Mouse (Mus musculus) urinary bladder, postnatal 25 days (tissue): ENCODE data around the gene D6Ertd527e.

Experiments used
- DNase-seq: peaks from one replicate; pipeline ENCODE4 v3.0.0; 2022; ENCODE audit warnings: low spot score

The D6Ertd527e gene

DNA sequence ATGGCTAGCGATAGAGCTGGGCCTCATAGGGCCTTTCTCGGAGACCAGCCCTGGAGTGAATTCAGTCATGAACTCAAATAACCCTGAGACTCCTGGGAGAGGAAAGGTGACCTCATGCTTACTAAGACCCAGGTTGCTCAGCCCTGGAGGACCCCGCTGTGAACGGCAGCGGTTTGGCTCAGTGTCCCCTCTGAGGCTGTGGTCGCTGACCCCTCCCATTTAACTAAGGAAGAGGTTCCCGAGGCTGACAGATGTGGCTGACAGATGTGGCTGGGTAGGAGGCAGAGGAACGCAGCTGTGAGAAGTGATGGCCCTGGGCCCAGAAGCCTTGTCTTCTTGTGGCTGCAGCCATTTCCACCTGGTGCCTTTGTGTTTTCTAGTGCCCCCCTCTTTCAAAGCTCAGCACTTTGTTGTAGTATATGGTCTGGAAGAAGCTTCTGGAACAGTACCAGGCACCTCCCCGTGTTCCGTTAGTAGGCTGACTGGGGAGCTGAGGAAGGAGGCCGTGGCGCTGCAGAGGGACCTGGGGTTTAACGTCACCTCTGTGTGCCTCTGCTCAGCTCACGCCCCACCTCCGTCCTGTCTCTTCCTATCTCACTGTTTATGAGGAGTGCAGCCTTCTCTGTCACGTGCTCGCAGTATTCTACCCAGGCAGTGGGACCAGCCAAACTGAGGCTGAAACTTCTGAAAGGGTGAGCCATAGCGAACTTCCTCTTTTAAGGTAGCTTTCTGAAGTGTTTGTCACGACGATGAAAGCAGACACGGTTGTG lies 48.1 kb downstream of the D6Ertd527e start:
- no peak for DNase-seq

DNA sequence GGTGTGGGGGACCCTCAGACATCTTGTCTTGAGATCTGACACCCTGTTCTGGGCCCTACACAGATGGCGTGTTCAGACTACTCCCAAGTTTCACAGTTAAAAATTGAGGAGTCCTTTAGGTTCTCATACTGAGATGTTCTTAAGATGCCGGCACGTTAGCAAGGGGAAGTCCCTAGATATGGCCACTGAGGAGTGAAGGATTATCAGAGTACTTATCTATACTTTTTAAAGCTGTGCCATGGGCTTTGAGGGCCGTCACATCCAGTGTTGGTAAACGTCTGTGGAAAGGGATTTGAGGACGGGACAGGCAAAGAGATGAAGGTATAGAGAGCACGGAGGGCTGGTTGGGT lies 48.7 kb downstream of the D6Ertd527e start:
- DNase-seq = no peak

DNA sequence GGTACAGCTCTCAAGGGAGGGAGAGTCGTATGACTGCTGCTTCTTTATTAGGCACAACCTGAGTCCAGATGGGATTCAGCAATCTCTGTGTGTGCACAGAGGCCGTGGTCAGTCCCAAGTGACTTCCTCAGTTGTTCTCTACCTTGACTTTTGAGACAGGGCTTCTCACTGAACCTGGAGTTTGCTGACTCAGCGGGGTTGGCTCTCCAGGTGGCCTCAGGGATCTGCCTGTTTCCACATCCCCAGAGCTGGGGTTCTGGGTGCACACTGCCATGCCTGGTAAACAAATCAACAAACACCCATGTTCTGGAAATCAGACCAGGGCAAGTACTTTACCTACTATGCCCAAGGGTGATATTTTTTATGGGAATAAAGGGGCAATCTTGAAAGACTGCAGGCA lies 49.3 kb downstream of the D6Ertd527e start:
- DNase-seq = no peak

DNA sequence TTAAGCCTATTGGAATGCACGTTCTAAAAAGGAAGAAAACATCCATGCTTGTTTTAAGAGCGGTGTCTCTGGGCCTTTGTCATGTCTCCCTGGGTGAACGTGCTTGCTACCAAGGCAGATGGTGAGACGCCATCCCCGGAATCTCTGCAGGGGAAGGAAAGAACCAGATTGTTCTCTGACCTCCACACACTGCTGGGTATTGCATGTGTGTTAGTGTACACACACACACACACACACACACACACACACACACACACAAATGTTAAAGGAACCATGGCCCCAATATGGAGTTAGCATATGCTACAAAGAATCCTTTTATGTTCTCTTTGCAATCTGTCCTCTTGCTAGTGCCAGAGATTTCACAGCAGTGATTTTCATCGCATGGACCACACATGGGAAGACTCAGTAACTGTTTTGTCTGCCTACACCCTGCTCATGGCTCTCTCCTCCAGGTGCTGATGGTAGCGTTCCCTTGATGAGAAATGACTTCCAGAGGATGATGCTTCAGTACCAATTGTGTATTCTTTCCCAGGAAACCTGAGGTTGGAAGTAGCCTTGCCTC lies 53.6 kb downstream of the D6Ertd527e start:
- no peak for DNase-seq

DNA sequence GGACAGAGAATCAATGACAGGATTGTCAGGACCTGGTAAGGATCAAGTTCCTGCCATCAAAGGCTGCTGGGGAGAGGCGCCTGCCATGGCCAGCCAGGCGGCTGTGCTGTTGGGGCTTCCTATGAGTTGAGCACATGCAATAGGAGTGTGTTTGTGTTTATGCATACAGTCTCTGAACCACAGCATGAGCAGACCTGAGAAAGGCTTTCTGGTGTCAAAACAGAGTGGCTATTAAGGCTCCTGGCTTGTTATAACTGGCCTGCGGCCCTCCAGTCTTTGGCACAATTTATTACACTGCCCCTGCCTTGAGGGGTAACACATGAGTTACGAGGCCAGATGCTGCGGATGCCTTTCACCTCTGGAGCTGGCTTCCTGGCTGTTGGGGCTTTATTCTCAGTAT lies 55.6 kb downstream of the D6Ertd527e start:
- no peak for DNase-seq

DNA sequence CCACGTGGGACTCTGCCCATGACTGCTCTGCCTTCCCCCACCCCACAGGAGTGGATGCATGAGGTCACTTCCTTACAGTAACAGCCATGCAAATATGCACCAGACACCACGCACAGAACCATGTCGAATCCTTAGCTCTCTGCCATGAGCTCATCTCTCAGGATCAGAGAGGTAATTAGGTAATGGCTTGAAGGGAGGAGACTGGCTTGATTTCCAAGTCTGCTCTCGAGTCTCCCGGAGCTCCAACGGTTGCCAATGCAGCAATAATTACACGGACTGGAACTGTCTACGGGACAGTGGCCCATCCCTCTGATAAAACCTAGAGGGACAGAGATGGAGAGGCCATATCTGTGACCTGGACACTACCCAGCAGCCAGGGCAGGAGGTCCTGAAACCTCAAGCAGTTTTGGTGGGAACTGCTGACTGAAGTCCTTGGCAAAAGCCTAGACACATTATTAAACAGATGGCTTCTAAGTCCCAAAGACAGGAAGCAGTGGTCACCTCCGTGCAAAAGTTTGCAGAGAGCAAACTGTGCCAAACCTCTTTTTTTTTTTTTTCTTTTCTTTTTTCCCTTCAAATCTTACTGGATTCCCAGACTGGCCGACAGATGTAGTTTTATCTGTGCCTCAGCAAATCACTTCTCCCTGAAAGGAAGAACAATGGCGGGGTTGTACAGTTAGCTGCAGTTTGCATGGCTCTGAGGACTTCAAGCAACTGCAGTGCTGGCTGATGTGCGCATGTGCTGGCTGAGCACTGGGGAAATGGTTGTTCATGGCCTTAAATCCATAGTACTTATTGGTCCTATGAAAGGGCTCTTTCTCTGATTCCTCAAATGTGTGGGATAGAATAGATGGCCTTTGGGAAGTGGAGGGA lies 57.1 kb downstream of the D6Ertd527e start:
- DNase-seq = no peak
